Mouse (Mus musculus) brain, embryonic 14.5 days (tissue): ENCODE data around the gene Grk3. TPM values are rescaled to one million over a fixed set of nuclear protein-coding genes. Genes with fewer than 3 reads are reported as not detected.
A peak's percentile ranks its signal among the peaks of the same experiment; 100 is the strongest.

Experiments
- DNase-seq: peaks from one replicate; pipeline ENCODE4 v3.0.0-alpha.2; 2011; ENCODE audit warnings: low read depth
- CTCF ChIP-seq: fragments of 200-500 bp; IDR thresholded peaks from 2 replicates; pipeline ENCODE4 v1.5.1; 2012; ENCODE audit warnings: inconsistent platforms, mild to moderate bottlenecking, moderate library complexity, borderline replicate concordance; ENCODE audit not compliant: insufficient read depth, insufficient read length; ENCODE audit errors: extremely low read depth
- POLR2A ChIP-seq: fragments of 200-500 bp; IDR thresholded peaks from 2 replicates; pipeline ENCODE4 v1.6.1; 2012; ENCODE audit warnings: mild to moderate bottlenecking, inconsistent platforms, borderline replicate concordance; ENCODE audit not compliant: poor library complexity, insufficient read depth, insufficient read length, severe bottlenecking; ENCODE audit errors: extremely low read depth
- polyA plus RNA-seq: library from polyadenylated mRNA; depleted of rRNA; stranded (reverse); fragments of >200 nt; gene quantifications from 2 replicates; pipeline ENCODE4 v1.2.3, GENCODE M21; 2012; rRNA removed

Grk3 gene
- polyA plus RNA-seq: 13.1 and 26.0 TPM in 2 replicates

- DNase-seq: peak; percentile 70
- TF ChIP-seq CTCF (no peak), POLR2A (peak; percentile 84)
Observed at GRCm38 (mm10) chr5:113015236-113016061, at the start of gene Grk3. Grk3 (minus strand) TSS chr5:113015791.

- peak; percentile 86 for DNase-seq
- TF ChIP-seq CTCF (peak; percentile 100), POLR2A (no peak)
Observed at GRCm38 (mm10) chr5:113054308-113054707, 38.7 kb upstream of the Grk3 start.

- no peak for DNase-seq
- TF ChIP-seq CTCF (no peak), POLR2A (no peak)
Observed at GRCm38 (mm10) chr5:113050581-113051185, 35.1 kb upstream of the Grk3 start.

GRCm38 (mm10) chr5:113049876-113050275, 34.3 kb upstream of the Grk3 start:
- TF ChIP-seq POLR2A: no peak
- TF ChIP-seq CTCF: no peak
- peak; percentile 66 for DNase-seq

- TF ChIP-seq POLR2A: no peak
- TF ChIP-seq CTCF: no peak
Observed at GRCm38 (mm10) chr5:113045511-113046273, 30.1 kb upstream of the Grk3 start.

GRCm38 (mm10) chr5:113043531-113043930, 27.9 kb upstream of the Grk3 start:
- TF ChIP-seq CTCF (no peak), POLR2A (no peak)
- no peak for DNase-seq

More at GRCm38 (mm10) chr5:113045511-113046273, 30.1 kb upstream of the Grk3 start:
- DNase-seq: peak; percentile 78

- DNase-seq: peak; percentile 98
- TF ChIP-seq POLR2A: no peak
- TF ChIP-seq CTCF: no peak
Observed at GRCm38 (mm10) chr5:113041567-113042071, 26.0 kb upstream of the Grk3 start.

- TF ChIP-seq POLR2A (no peak), CTCF (no peak)
- peak; percentile 54 for DNase-seq
Observed at GRCm38 (mm10) chr5:113040776-113041175, 25.2 kb upstream of the Grk3 start.

- TF ChIP-seq CTCF (no peak), POLR2A (no peak)
- DNase-seq: no peak
Observed at GRCm38 (mm10) chr5:113038601-113039000, 23.0 kb upstream of the Grk3 start.

- TF ChIP-seq CTCF (no peak), POLR2A (no peak)
- peak; percentile 67 for DNase-seq
Observed at GRCm38 (mm10) chr5:113035094-113036047, 19.8 kb upstream of the Grk3 start.
